Mouse (Mus musculus) heart, adult 18-20 months (tissue): ENCODE results near the gene Sgip1. TPM values are rescaled to one million over a fixed set of nuclear protein-coding genes. Genes with fewer than 3 reads are reported as not detected.

Source experiments
- total RNA-seq, 2 experiments: library from RNA; stranded (reverse); gene quantifications; 2 replicates each; pipeline ENCODE4 v1.2.3; 2021

The Sgip1 gene
- total RNA-seq, 2 experiments from 2014 or later, result 0.65 to 1.3 TPM

Other genes starting within 250 kb of the Sgip1 start
- not detected for gene Tctex1d1, start 237.3 kb downstream of the Sgip1 start, total RNA-seq